Mouse (Mus musculus) frontal cortex, postnatal 36 days (tissue): ENCODE measurements at regions not wholly inside any gene's neighbourhood (a gene's known extent, or its start where the extent isn't known, plus 50 kb on each side); places are given as distances from the start of the nearest gene placed in this dataset.
"Not testable (repeated sequence)": the region's sequence is repeated elsewhere in the genome, so short reads cannot be mapped to it uniquely, and the experiment has no call there.

Source experiments
- DNase-seq, 2 experiments: peaks; one replicate each; pipeline ENCODE4 v3.0.0; 2022; ENCODE audit warnings: low spot score in 2 of 2

DNA sequence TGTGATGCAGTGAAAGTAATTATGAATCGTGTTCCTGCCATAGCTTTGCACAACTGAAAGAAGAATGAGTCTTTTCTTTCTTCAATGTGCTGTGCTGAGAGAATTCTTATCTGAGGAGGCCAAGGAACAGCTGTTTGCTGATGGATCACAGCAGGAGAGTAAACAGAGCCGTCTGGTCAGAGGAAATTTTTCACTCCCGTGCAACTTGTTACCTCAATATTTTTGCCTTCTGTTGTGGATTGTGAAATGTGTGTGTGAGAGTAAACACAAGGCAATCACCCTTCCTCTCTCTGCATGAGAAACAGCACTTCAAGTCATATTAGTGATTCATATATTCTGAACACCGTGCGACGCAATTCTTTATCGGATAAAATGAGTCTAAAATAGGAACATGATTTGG, 171.9 kb downstream of the Epm2a start:
- DNase-seq = no peak

DNA sequence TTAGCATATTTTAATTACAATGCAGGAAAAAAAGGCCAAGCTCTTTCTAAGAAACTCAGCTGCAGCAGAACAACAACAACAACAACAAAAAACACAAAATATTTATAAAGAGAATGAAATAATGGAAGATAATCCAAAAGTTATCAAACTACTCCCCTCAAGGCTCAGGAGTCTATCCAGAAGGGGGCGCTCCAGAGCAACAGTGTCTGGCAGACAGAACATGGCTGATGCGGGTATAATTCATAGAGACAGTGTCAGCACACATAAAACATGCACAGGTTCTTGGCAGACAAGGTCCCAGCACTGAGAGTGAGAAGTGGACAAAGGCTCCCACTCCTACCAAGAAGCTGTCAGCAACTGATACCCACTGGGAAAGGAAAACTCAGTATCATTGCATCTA, 173.9 kb downstream of the Epm2a start:
- no peak for DNase-seq

GRCm38 (mm10) chr10:11531343-11531742, 188.1 kb downstream of the Epm2a start:
- peak in 1 of 2 experiments; percentile 7 for DNase-seq

GRCm38 (mm10) chr10:11555376-11555775, 212.2 kb downstream of the Epm2a start:
- not testable (repeated sequence) for DNase-seq

DNA sequence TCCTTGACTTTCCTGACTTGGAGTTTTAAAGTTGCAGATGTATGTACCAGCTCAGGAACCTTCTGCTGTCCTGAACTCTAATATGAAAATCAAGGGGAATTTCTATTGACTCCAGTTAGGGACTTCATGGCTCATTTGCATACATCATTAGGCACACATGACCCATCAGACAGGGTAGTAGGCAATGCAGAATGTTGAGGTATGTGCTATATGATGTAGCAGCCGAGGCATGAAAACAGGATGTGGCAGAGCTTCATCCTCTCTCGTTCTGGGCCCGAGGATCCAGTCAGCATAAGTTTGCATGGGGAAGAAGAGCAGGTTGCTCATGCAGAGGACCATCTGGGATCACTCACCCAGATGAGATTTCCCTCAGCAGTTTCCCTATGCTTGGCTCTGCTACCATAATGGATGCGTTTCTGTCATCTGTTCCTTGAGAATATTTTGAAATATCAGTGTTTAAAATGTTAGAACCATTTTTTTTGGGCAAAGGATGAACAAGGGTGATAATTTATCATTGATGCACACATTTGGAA, 227.4 kb downstream of the Epm2a start:
- no peak for DNase-seq

GRCm38 (mm10) chr10:11608451-11608850, 265.2 kb downstream of the Epm2a start:
- no peak for DNase-seq

DNA sequence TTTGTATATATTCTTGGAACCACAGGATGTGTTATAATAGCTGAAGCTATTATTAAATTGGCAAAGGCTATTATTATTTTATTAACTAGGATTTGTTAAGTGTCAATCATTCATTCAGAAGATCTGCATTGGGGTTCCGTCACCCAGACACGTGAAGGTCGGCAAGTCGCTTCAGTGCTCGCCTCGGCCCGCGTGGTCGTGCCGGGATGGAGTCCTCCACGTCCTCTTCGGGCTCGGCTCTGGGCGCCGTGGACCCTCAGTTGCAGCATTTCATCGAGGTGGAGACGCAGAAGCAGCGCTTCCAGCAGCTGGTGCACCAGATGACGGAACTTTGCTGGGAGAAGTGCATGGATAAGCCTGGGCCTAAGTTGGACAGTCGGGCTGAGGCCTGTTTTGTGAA, 265.9 kb downstream of the Epm2a start:
- DNase-seq = not testable (repeated sequence)

GRCm38 (mm10) chr10:11648151-11648550, 304.9 kb downstream of the Epm2a start:
- no peak for DNase-seq

GRCm38 (mm10) chr10:11660056-11660770, 317.0 kb downstream of the Epm2a start:
- peak; percentile 38 to 68 for DNase-seq

DNA sequence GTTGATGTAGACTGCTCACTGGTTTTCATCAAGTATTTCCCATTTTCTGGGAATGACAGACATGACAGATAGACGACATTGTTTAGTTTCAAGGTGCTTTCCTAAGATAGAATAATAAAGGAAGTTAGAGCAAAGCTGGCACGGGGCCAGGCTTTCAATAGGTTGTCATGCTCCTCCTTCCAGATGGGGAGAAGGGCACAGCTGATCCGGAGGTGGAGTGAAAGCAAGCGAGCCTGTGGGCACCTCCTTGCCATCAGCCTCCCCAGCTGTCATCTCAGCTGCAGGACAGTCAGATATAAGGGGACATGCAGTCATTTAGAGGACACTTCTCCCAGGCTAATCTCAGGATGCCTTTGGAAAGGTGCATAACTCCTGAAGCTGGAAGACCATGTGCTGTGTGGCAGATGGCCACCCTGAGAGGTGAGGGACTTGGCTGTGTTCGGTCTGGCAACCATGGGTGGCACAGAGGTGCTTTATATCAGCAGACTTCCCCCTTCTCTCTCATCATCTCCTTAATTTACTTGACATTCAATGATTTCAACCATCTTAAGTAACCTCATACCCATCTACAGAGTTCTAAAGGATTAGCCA, 318.6 kb downstream of the Epm2a start:
- DNase-seq = peak; percentile 37 to 62

- DNase-seq = no peak
These were observed 366.5 kb downstream of the Epm2a start for GRCm38 (mm10) chr10:11709742-11710141.

DNA sequence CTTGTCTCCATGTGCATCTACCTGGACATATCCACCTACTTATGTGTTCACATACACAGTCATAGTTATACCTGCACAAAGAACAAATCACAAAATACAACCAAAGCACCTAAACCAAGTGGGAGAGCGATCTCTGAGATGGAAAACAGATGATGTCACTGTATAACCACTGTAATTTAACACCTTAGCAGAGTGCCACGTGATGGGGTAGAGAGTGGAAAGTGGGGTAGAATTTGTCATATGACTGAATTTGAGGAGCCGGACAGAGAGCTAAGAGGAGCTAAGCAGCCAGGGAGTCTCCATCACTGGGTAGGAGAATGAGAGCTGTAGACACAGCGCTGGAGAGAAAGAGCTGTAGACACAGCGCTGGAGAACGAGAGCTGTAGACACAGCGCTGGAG, 381.6 kb downstream of the Epm2a start:
- no peak for DNase-seq

DNA sequence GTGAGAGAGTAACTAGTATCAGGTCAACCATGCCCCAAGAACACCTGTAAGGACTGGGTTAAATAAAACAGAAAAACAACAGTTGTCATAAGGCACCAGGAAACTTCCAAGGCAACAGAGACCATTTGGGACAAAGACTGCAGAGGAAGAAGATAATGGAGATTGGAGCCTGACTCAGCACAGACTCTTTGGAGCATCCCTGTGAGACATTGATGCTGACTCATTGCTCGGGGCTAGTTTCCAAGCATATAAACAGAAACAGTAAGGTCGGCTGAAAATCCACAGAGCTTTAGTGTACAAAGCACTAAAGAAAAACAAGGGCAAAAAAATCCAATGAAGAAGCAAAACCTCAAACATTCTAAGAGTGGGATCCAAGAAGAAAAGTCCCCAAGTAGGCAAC, 386.3 kb downstream of the Epm2a start:
- DNase-seq = no peak

GRCm38 (mm10) chr10:11739574-11740368, 396.6 kb downstream of the Epm2a start:
- DNase-seq = no peak

DNA sequence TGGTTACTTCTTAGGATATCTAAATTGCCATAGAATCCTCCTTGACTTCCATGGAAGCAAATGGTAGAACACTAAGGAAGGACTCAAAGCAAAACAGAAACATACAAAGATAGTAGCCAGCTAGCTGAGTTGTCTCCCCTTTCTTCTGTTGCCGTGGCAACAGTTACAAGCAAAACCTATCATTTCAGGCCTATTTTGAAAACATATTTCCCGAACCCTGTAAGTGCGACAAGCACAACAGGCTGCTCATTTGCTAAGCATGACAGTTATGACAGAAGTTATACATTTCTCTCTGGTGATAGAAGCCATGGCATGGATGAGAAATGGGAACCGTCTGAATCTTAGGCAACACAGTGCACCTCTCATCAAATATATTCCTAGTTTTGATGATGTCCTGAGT, 402.4 kb downstream of the Epm2a start:
- no peak for DNase-seq

GRCm38 (mm10) chr10:11746959-11747358, 403.8 kb downstream of the Epm2a start:
- no peak for DNase-seq

- DNase-seq = no peak
These were observed 412.0 kb downstream of the Epm2a start for GRCm38 (mm10) chr10:11755105-11755730.

DNA sequence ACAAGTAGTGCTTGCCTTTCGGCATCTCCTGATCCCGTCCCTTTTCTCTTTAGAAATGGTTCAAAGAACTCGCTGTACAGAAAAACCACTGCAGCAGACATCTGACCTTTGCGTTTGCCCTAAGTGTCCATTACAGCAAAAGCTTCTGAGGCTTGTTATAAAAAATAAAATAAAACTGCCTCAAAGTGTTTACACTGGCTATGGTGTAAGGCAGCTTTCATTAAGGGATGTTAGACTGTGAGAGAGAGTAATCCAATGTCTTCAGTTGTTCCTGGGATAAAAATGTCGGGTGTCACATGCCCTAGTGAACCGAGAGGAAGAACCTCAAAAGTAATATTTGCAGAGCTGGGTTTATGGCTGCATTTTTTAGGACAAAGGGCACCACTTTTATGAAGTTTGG, 434.7 kb downstream of the Epm2a start:
- DNase-seq = no peak

- DNase-seq = no peak
These were observed 437.1 kb downstream of the Epm2a start for GRCm38 (mm10) chr10:11780302-11780701.

- peak; percentile 33 to 57 for DNase-seq
These were observed 444.0 kb downstream of the Epm2a start for GRCm38 (mm10) chr10:11787240-11787639.

DNA sequence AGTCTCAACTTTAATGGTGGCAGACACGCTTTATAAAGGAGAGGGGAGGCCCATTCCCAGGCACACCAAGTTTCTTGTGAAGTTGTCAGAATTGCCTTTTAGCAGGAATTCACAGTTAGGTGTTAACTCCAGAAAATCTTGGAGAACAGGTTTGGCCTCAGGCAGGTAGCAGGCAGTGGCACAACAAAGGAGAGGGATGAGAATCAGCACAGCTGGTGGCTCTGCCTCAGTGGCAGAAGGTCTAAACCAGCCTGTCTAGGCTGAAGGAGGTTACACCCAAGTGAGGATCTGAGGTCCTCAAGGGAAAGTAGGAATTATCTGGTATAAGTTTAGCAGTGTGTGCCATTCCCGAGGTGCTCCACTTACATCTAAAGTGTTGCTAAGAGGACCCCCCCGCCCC, 456.3 kb downstream of the Epm2a start:
- no peak for DNase-seq
